Mouse (Mus musculus) kidney, adult 10 weeks (tissue): ENCODE data around the gene Apod. TPM values are rescaled to one million over a fixed set of nuclear protein-coding genes. Genes with fewer than 3 reads are reported as not detected.

Experiments used
- polyA plus RNA-seq: library from polyadenylated mRNA; stranded (reverse); fragments of 350-450 nt; fragmentation: Illumina TruSeq; extraction: RNeasy Lipid Tissue Mini Kit (QIAGEN cat#74804); gene quantifications from one replicate; pipeline ENCODE4 v1.2.3, GENCODE M21; 2014; ENCODE audit warnings: low read depth, low replicate concordance

Gene Apod
- polyA plus RNA-seq, result 1.0 TPM

DNA sequence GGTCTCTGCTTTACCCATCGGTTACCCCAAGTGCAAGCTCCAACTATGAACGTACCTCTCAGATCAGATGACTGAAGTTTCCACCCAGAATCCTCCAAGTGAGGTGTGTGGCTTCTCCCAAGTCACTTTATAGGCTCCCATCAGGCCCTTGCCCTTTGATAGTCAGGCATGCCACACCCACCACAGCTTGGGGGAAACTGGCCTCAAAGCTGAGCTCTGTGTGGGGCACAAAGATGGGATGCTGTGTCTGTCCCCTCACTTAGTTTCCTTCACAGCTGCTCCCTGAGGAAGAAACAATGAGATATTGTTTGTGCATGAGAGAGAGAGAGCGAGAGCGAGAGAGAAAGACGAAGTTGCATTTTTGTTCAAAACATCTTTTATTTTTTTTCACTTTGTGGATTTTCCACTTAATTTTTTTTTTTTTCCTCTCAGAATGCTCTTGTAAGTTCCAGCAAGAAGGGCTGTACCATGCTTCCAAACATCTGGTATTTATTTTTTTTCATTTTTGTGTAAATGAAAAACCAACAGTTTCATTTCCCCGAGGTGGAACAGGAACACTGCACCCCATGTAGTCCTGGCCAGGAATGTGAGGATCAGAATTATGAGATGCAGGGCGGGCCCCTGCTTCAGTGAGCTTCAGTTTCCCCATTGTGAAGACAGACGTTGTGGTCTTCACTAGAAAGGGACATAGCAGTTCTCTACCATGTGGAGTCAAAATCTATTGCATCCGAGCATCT lies at the start of gene Apod:
Gene Apod (minus strand): TSS at position 312 of the 737 bp plus-strand sequence.

DNA sequence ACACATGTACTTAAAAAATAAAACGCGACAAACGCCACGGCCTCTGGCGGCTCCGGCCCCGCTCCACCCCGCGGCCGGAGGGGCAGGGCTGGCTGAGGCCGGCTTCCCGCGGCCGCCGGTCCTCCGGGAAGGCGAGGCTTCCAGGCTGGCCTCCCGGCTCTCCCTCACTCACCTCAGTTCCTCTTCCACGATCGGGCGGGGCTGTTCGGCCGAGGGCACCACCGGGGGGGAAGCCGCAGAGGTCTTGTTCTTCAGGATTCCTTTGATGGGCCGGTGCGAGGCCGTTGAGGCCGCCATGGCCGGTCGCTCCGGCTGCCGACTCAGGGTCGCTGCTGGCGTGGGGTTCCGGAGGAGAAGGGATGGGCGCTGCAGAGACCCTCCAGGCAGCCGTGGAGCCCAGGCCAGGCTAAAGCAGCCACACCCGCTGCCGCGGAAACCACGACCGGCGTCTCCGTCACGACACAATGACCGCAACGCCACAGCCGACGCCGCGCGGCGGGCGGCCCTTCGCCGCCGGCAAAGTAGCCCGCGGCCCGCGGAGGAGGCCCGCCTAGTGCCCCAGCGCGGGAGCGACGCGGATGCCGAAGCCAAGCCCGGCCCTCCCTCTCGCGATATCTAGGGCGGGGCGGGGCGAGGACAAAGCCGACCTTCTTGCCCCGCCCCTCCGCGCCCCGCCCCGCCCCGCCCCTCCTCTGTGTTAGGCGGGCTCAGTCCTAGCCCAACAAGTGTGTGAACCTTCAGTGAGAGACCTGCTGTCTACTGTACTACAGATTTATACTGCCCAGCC lies 39.7 kb downstream of the Apod start, which contains the start of gene Ppp1r2:
Gene Ppp1r2 (minus strand): TSS at position 604 of the 787 bp plus-strand sequence.

Other genes with a start within 250 kb of the Apod start
- 13.5 TPM for gene Xxylt1, start 233.4 kb downstream of the Apod start, polyA plus RNA-seq
- 36.8 TPM for gene Acap2, start 113.6 kb downstream of the Apod start, polyA plus RNA-seq
- 201 TPM for gene Ppp1r2, start 39.5 kb downstream of the Apod start, polyA plus RNA-seq
- gene Bdh1, start 107.5 kb upstream of the Apod start, polyA plus RNA-seq, result 30.0 TPM